In genomic region chr16:43466749-43467065, GRCm38 (mm10) we compare ENCODE assay signal across 10 mouse cellular contexts.
DNase-seq lines count a peak whose midpoint lies in the region; ATAC-seq lines count a peak whose summit lies in the region.
"Had no signal": no experiment of that assay in that cellular context is flagged by ENCODE, and none has a peak within 500 bp of the region (broad histone marks: within the 10 kb centered on the region; RNA-seq: fewer than 3 reads in every experiment).

No protein-coding gene starts in this region.

- H3K9me3 ChIP-seq in hindbrain, embryonic 14.5 days (ENCODE audit: control insufficient read depth, low read length) = no peaks in the 10 kb centered on the region
- no peaks in the 10 kb centered on the region for H3K9me3 ChIP-seq in hindbrain, embryonic 12.5 days (replicated peaks)
- H3K9me3 ChIP-seq: hindbrain, embryonic 15.5 days; liver, embryonic 15.5 days had no signal

- no peak overlapping the region for H3K4me3 ChIP-seq in hindbrain, embryonic 14.5 days (replicated peaks; ENCODE audit: low read length)
- no peak overlapping the region for H3K4me3 ChIP-seq in hindbrain, embryonic 12.5 days
- H3K4me3 ChIP-seq: hindbrain, embryonic 15.5 days; liver, embryonic 15.5 days had no signal

- no peaks in the 10 kb centered on the region for H3K36me3 ChIP-seq in hindbrain, embryonic 14.5 days (replicated peaks; ENCODE audit: control insufficient read depth, insufficient read depth)
- H3K36me3 ChIP-seq in hindbrain, embryonic 12.5 days = no peaks in the 10 kb centered on the region
- H3K36me3 ChIP-seq: hindbrain, embryonic 15.5 days; liver, embryonic 15.5 days had no signal

- 0 out of 2 replicates have a peak, but pooled peaks have one; percentile 35 for ATAC-seq in hindbrain, embryonic 14.5 days (ENCODE audit: low FRiP score)
- no peak for ATAC-seq in hindbrain, embryonic 12.5 days (ENCODE audit: low FRiP score)
- no peak for ATAC-seq in CD4-positive, CD25-positive, alpha-beta regulatory T cell, adult 4 months

- no peak for DNase-seq in hindbrain, embryonic 14.5 days (ENCODE audit: low spot score)
- DNase-seq in brain, embryonic 18.5 days (ENCODE audit: low read depth, low spot score) = peak; percentile 49
- peak; percentile 89 for DNase-seq in cerebellum, adult 9-10 months
- DNase-seq in layer of hippocampus, adult 11-12 months (ENCODE audit: low spot score) = peak; percentile 62
- no peak for DNase-seq in spleen, postnatal 4 days (ENCODE audit: low spot score in 2 of 2)
- DNase-seq: midbrain, embryonic 14.5 days had no signal

- no peaks in the 10 kb centered on the region for H3K27me3 ChIP-seq in hindbrain, embryonic 14.5 days (ENCODE audit: control insufficient read depth, insufficient read depth, low read length)
- H3K27me3 ChIP-seq in hindbrain, embryonic 12.5 days = no peaks in the 10 kb centered on the region
- H3K27me3 ChIP-seq: hindbrain, embryonic 15.5 days; liver, embryonic 15.5 days had no signal

- 62% methylated on average over 2 of the region's 2 CpGs for WGBS in hindbrain, embryonic 14.5 days
- 70% methylated on average over 2 of the region's 2 CpGs for WGBS in hindbrain, embryonic 12.5 days

- H3K9ac ChIP-seq in hindbrain, embryonic 14.5 days = no peak overlapping the region
- H3K9ac ChIP-seq in hindbrain, embryonic 12.5 days = no peak overlapping the region
- H3K9ac ChIP-seq: hindbrain, embryonic 15.5 days; liver, embryonic 15.5 days had no signal

- H3K4me1 ChIP-seq in hindbrain, embryonic 14.5 days (replicated peaks; ENCODE audit: control insufficient read depth, insufficient read depth, low read length) = peaks cover 27% of the 10 kb centered on the region
- peaks cover 22% of the 10 kb centered on the region for H3K4me1 ChIP-seq in hindbrain, embryonic 12.5 days
- H3K4me1 ChIP-seq: liver, embryonic 15.5 days had no signal

- H3K4me2 ChIP-seq in hindbrain, embryonic 14.5 days (replicated peaks) = no peak overlapping the region
- H3K4me2 ChIP-seq in hindbrain, embryonic 12.5 days (replicated peaks) = no peak overlapping the region
- H3K4me2 ChIP-seq: hindbrain, embryonic 15.5 days; liver, embryonic 15.5 days had no signal

- no peak overlapping the region for H3K27ac ChIP-seq in hindbrain, embryonic 14.5 days
- H3K27ac ChIP-seq in hindbrain, embryonic 12.5 days = no peak overlapping the region
- H3K27ac ChIP-seq: hindbrain, embryonic 15.5 days; liver, embryonic 15.5 days had no signal

Comparison
In these comparisons a context has a peak if more than half of its experiments do, and no peak if none do; other contexts are left out.
1. DNase-seq: peak in brain, embryonic 18.5 days (single experiment), cerebellum, adult 9-10 months (single experiment) and layer of hippocampus, adult 11-12 months (single experiment); none in hindbrain, embryonic 14.5 days (single experiment) and spleen, postnatal 4 days (0 of 2).